Mouse (Mus musculus) lung, postnatal 0 days (tissue): ENCODE results near the gene Smtn.

Experiments used
- CTCF ChIP-seq: IDR thresholded peaks from 2 replicates; pipeline ENCODE4 v1.5.1; 2016; ENCODE audit warnings: antibody characterized with exemption, mild to moderate bottlenecking
- EP300 ChIP-seq: IDR thresholded peaks from 2 replicates; pipeline ENCODE4 v1.6.1; 2016; ENCODE audit warnings: antibody characterized with exemption, mild to moderate bottlenecking, control low read depth

- TF ChIP-seq CTCF: no peak
- TF ChIP-seq EP300: no peak
Measured at GRCm38 (mm10) chr11:3554976-3555375, 14.6 kb upstream of the Smtn start.
